Mouse (Mus musculus) gastrocnemius, postnatal 25 days (tissue): Measurements from ENCODE around the gene Snrnp25. TPM values are rescaled to one million over a fixed set of nuclear protein-coding genes. Genes with fewer than 3 reads are reported as not detected.
"Not testable (repeated sequence)": the region's sequence is repeated elsewhere in the genome, so short reads cannot be mapped to it uniquely, and the experiment has no call there.

Source experiments
- DNase-seq: peaks from one replicate; pipeline ENCODE4 v3.0.0; 2022
- total RNA-seq, 2 experiments: library from RNA; stranded (reverse); gene quantifications; 1 replicate in 1 of 2; 2 replicates in 1 of 2; pipeline ENCODE4 v1.2.3; 2021

Snrnp25 gene
- total RNA-seq, 2 experiments from 2014 or later, result 6.7 to 9.1 TPM

- no peak for DNase-seq
Measured at GRCm38 (mm10) chr11:32194086-32194485, 11.1 kb upstream of the Snrnp25 start.

- no peak for DNase-seq
Measured at GRCm38 (mm10) chr11:32194626-32195025, 10.6 kb upstream of the Snrnp25 start.

- no peak for DNase-seq
Measured at GRCm38 (mm10) chr11:32195867-32196540, 9.2 kb upstream of the Snrnp25 start.

- DNase-seq, result no peak
Measured at GRCm38 (mm10) chr11:32196727-32197126, 8.5 kb upstream of the Snrnp25 start.

GRCm38 (mm10) chr11:32197766-32198165 is 7.4 kb upstream of the Snrnp25 start:
- no peak for DNase-seq

GRCm38 (mm10) chr11:32198256-32198955 is 6.8 kb upstream of the Snrnp25 start:
- no peak for DNase-seq

GRCm38 (mm10) chr11:32199230-32199629 is 6.0 kb upstream of the Snrnp25 start:
- DNase-seq, result no peak

GRCm38 (mm10) chr11:32200075-32200601 is 5.1 kb upstream of the Snrnp25 start, which contains the start of gene Il9r:
TSS of gene Il9r (minus strand) at chr11:32200279.
- DNase-seq, result no peak

- DNase-seq, result not testable (repeated sequence)
Measured at GRCm38 (mm10) chr11:32200992-32201391, 4.2 kb upstream of the Snrnp25 start.

- DNase-seq, result no peak
Measured at GRCm38 (mm10) chr11:32201922-32202685, 3.1 kb upstream of the Snrnp25 start.

GRCm38 (mm10) chr11:32210623-32211022 is 5.4 kb downstream of the Snrnp25 start:
- no peak for DNase-seq

- no peak for DNase-seq
Measured at GRCm38 (mm10) chr11:32215372-32216162, 10.4 kb downstream of the Snrnp25 start.

GRCm38 (mm10) chr11:32216851-32217250 is 11.6 kb downstream of the Snrnp25 start:
- no peak for DNase-seq

GRCm38 (mm10) chr11:32218501-32219050 is 13.4 kb downstream of the Snrnp25 start:
- DNase-seq, result no peak

- DNase-seq, result no peak
Measured at GRCm38 (mm10) chr11:32219287-32219686, 14.1 kb downstream of the Snrnp25 start.

GRCm38 (mm10) chr11:32220607-32221224 is 15.5 kb downstream of the Snrnp25 start:
- no peak for DNase-seq

GRCm38 (mm10) chr11:32221225-32221950 is 16.2 kb downstream of the Snrnp25 start:
- DNase-seq, result peak; percentile 70

- DNase-seq, result peak; percentile 74
Measured at GRCm38 (mm10) chr11:32221951-32222409, 16.8 kb downstream of the Snrnp25 start, which contains the start of gene Rhbdf1. TSS of gene Rhbdf1 (minus strand) at chr11:32222300.

- no peak for DNase-seq
Measured at GRCm38 (mm10) chr11:32222570-32223194, 17.5 kb downstream of the Snrnp25 start.
